Mouse (Mus musculus): ENCODE data around the gene 1700013G24Rik.
A peak's percentile ranks its signal among the peaks of the same experiment; 100 is the strongest.

Gene 1700013G24Rik

GRCm38 (mm10) chr4:137457292-137457691 is 4.2 kb downstream of the 1700013G24Rik start:
- DNase-seq (ENCODE audit: low spot score) = peak; percentile 47

GRCm38 (mm10) chr4:137458310-137458709 is 5.2 kb downstream of the 1700013G24Rik start:
- no peak for DNase-seq (ENCODE audit: low spot score)

GRCm38 (mm10) chr4:137458861-137459260 is 5.8 kb downstream of the 1700013G24Rik start:
- no peak for DNase-seq (ENCODE audit: low spot score)

GRCm38 (mm10) chr4:137460676-137461075 is 7.6 kb downstream of the 1700013G24Rik start:
- no peak for DNase-seq (ENCODE audit: low spot score)

GRCm38 (mm10) chr4:137461217-137461616 is 8.1 kb downstream of the 1700013G24Rik start:
- DNase-seq (ENCODE audit: low spot score) = no peak

GRCm38 (mm10) chr4:137461981-137462690 is 9.1 kb downstream of the 1700013G24Rik start:
- no peak for DNase-seq (ENCODE audit: low spot score)

- no peak for DNase-seq (ENCODE audit: low spot score)
Measured at GRCm38 (mm10) chr4:137465125-137465787, 12.2 kb downstream of the 1700013G24Rik start.

- DNase-seq (ENCODE audit: low spot score) = no peak
Measured at GRCm38 (mm10) chr4:137466991-137467390, 13.9 kb downstream of the 1700013G24Rik start.

- DNase-seq (ENCODE audit: low spot score) = no peak
Measured at GRCm38 (mm10) chr4:137467525-137467924, 14.4 kb downstream of the 1700013G24Rik start.

GRCm38 (mm10) chr4:137468260-137469080 is 15.4 kb downstream of the 1700013G24Rik start, which contains the start of gene Hspg2:
Hspg2 (plus strand) TSS chr4:137468769.
- peak; percentile 91 for DNase-seq (ENCODE audit: low spot score)

- no peak for DNase-seq (ENCODE audit: low spot score)
Measured at GRCm38 (mm10) chr4:137469081-137469844, 16.2 kb downstream of the 1700013G24Rik start.

- DNase-seq (ENCODE audit: low spot score) = no peak
Measured at GRCm38 (mm10) chr4:137469845-137470692, 17.0 kb downstream of the 1700013G24Rik start.

- no peak for DNase-seq (ENCODE audit: low spot score)
Measured at GRCm38 (mm10) chr4:137470701-137471317, 17.7 kb downstream of the 1700013G24Rik start.

GRCm38 (mm10) chr4:137471326-137471725 is 18.2 kb downstream of the 1700013G24Rik start:
- no peak for DNase-seq (ENCODE audit: low spot score)

- DNase-seq (ENCODE audit: low spot score) = no peak
Measured at GRCm38 (mm10) chr4:137473240-137473639, 20.2 kb downstream of the 1700013G24Rik start.

- DNase-seq (ENCODE audit: low spot score) = no peak
Measured at GRCm38 (mm10) chr4:137473701-137474388, 20.8 kb downstream of the 1700013G24Rik start.

GRCm38 (mm10) chr4:137474694-137475093 is 21.6 kb downstream of the 1700013G24Rik start:
- DNase-seq (ENCODE audit: low spot score) = no peak

GRCm38 (mm10) chr4:137475271-137476050 is 22.4 kb downstream of the 1700013G24Rik start:
- DNase-seq (ENCODE audit: low spot score) = no peak

Measured in c-Kit-positive CD71-positive TER-119-positive erythroid progenitor cells, embryonic 14.5 days (primary cell).